Mouse (Mus musculus) small intestine, adult 2 months (tissue): ENCODE data around the gene Ankrd33.

Experiments used
- CTCF ChIP-seq: fragments of 200-500 bp; IDR thresholded peaks from 2 replicates; pipeline ENCODE4 v1.5.1; 2012; ENCODE audit warnings: low read depth, mild to moderate bottlenecking, control low read depth, inconsistent platforms, low read length, moderate library complexity, mixed read lengths; ENCODE audit not compliant: insufficient replicate concordance, insufficient read length; ENCODE audit errors: extremely low read depth
- POLR2A ChIP-seq: fragments of 200-500 bp; IDR thresholded peaks from 2 replicates; pipeline ENCODE4 v1.6.1; 2012; ENCODE audit warnings: low read depth, mild to moderate bottlenecking, control low read depth, inconsistent platforms, low read length, moderate library complexity

GRCm38 (mm10) chr15:101077813-101078730 lies 37.5 kb upstream of the Ankrd33 start, which contains the start of gene Fignl2:
- TF ChIP-seq POLR2A (no peak), CTCF (no peak)
